Comparison of ENCODE assay signal across 19 mouse cellular contexts in genomic region chr4:59358960-59359359, GRCm38 (mm10).
"Had no signal": no experiment of that assay in that cellular context is flagged by ENCODE, and none has a peak within 500 bp of the region (broad histone marks: within the 10 kb centered on the region; RNA-seq: fewer than 3 reads in every experiment).

No protein-coding gene starts in this region.

- ATAC-seq: intestine, embryonic 16.5 days; liver, postnatal 0 days; midbrain, embryonic 15.5 days had no signal

- H3K4me3 ChIP-seq: limb, embryonic 12.5 days; liver, embryonic 13.5 days; lung, embryonic 15.5 days; megakaryocyte, embryonic 14.5 days; midbrain, embryonic 15.5 days; neural tube, embryonic 12.5 days had no signal

- H3K36me3 ChIP-seq: limb, embryonic 12.5 days; lung, embryonic 15.5 days; midbrain, embryonic 15.5 days; neural tube, embryonic 12.5 days had no signal

- DNase-seq: kidney, postnatal 10 days; layer of hippocampus, postnatal 36 days; liver; liver, embryonic 13.5 days; liver, postnatal 0 days; lung, postnatal 14 days; retina, postnatal 1 day; right cerebral cortex, postnatal 4 days; spleen, adult 18-20 months; thymus, adult 2 months; thymus, postnatal 25 days had no signal

- H3K27me3 ChIP-seq: liver, embryonic 13.5 days; lung, embryonic 15.5 days; megakaryocyte, embryonic 14.5 days; midbrain, embryonic 15.5 days; neural tube, embryonic 12.5 days had no signal

- H3K4me2 ChIP-seq: limb, embryonic 12.5 days; liver, embryonic 13.5 days; lung, embryonic 15.5 days; midbrain, embryonic 11.5 days; midbrain, embryonic 15.5 days; neural tube, embryonic 12.5 days had no signal

- H3K4me1 ChIP-seq: midbrain, embryonic 15.5 days had no signal

- H3K9me3 ChIP-seq: limb, embryonic 12.5 days; liver, embryonic 13.5 days; lung, embryonic 15.5 days; megakaryocyte, embryonic 14.5 days; midbrain, embryonic 15.5 days; neural tube, embryonic 12.5 days had no signal

- H3K27ac ChIP-seq: limb, embryonic 12.5 days; liver, embryonic 13.5 days; lung, embryonic 15.5 days; macrophage; midbrain, embryonic 15.5 days; neural tube, embryonic 12.5 days had no signal

- H3K9ac ChIP-seq: limb, embryonic 12.5 days; liver, embryonic 13.5 days; liver, postnatal 0 days; lung, embryonic 15.5 days; midbrain, embryonic 15.5 days; neural tube, embryonic 12.5 days had no signal
